Mouse (Mus musculus): ENCODE data around the gene Mapk8ip3. TPM values are rescaled to one million over a fixed set of nuclear protein-coding genes. Genes with fewer than 3 reads are reported as not detected.
A peak's percentile ranks its signal among the peaks of the same experiment; 100 is the strongest.

The Mapk8ip3 gene
- polyA plus RNA-seq, 1 experiment from 2014 or later, result 90.0 TPM

- H3K27me3 ChIP-seq (replicated peaks; ENCODE audit: control insufficient read depth, insufficient read depth, low read length), result no peaks in the 10 kb centered on the region
- peaks cover 57% of the 10 kb centered on the region for H3K36me3 ChIP-seq (ENCODE audit: control insufficient read depth, insufficient read depth, low read length)
- peak within 1 kb of the TSS; percentile 97 for H3K4me2 ChIP-seq (ENCODE audit: low read length)
- WGBS, result 1% methylated on average over 47 of the region's 50 CpGs
- peak within 1 kb of the TSS; percentile 73 for H3K4me3 ChIP-seq (ENCODE audit: low read length)
- peak; percentile 72 for ATAC-seq
- H3K9ac ChIP-seq (ENCODE audit: low read depth, low read length), result peak within 1 kb of the TSS; percentile 90
- H3K4me1 ChIP-seq (ENCODE audit: control insufficient read depth, insufficient read depth, low read depth, low read length), result peaks cover 41% of the 10 kb centered on the region
- H3K9me3 ChIP-seq (ENCODE audit: control insufficient read depth, low read length), result no peaks in the 10 kb centered on the region
- peak within 1 kb of the TSS; percentile 88 for H3K27ac ChIP-seq (ENCODE audit: low read depth, low read length)
These were observed 40.4 kb downstream of the Mapk8ip3 start, which contains the start of gene Nme3 for GRCm38 (mm10) chr17:24896241-24896992. Nme3 (plus strand) TSS chr17:24896500.

GRCm38 (mm10) chr17:24895571-24896240, 41.1 kb downstream of the Mapk8ip3 start:
- 7% methylated on average over 23 of the region's 23 CpGs for WGBS
- peak overlapping the region; percentile 90 for H3K9ac ChIP-seq (ENCODE audit: low read depth, low read length)
- ATAC-seq, result no peak

GRCm38 (mm10) chr17:24894995-24895547, 41.7 kb downstream of the Mapk8ip3 start, which contains the start of the genes Eme2 and Mrps34:
Eme2 (minus strand) TSS chr17:24895087.
Mrps34 (plus strand) TSS chr17:24895116.
- peaks cover 41% of the 10 kb centered on the region for H3K4me1 ChIP-seq (ENCODE audit: control insufficient read depth, insufficient read depth, low read depth, low read length)

More at GRCm38 (mm10) chr17:24895571-24896240, 41.1 kb downstream of the Mapk8ip3 start:
- peak overlapping the region; percentile 88 for H3K27ac ChIP-seq (ENCODE audit: low read depth, low read length)
- peaks cover 41% of the 10 kb centered on the region for H3K4me1 ChIP-seq (ENCODE audit: control insufficient read depth, insufficient read depth, low read depth, low read length)
- peaks cover 57% of the 10 kb centered on the region for H3K36me3 ChIP-seq (ENCODE audit: control insufficient read depth, insufficient read depth, low read length)
- peak overlapping the region; percentile 73 for H3K4me3 ChIP-seq (ENCODE audit: low read length)
- no peaks in the 10 kb centered on the region for H3K9me3 ChIP-seq (ENCODE audit: control insufficient read depth, low read length)
- no peaks in the 10 kb centered on the region for H3K27me3 ChIP-seq (replicated peaks; ENCODE audit: control insufficient read depth, insufficient read depth, low read length)
- peak overlapping the region; percentile 97 for H3K4me2 ChIP-seq (ENCODE audit: low read length)

GRCm38 (mm10) chr17:24894061-24894994, 42.4 kb downstream of the Mapk8ip3 start:
- WGBS, result 11% methylated on average over 31 of the region's 31 CpGs
- peak overlapping the region; percentile 97 for H3K4me2 ChIP-seq (ENCODE audit: low read length)
- H3K27ac ChIP-seq (ENCODE audit: low read depth, low read length), result peak overlapping the region; percentile 83
- no peaks in the 10 kb centered on the region for H3K27me3 ChIP-seq (replicated peaks; ENCODE audit: control insufficient read depth, insufficient read depth, low read length)
- H3K9me3 ChIP-seq (ENCODE audit: control insufficient read depth, low read length), result no peaks in the 10 kb centered on the region
- ATAC-seq, result peak; percentile 41
- peak overlapping the region; percentile 90 for H3K9ac ChIP-seq (ENCODE audit: low read depth, low read length)
- peak overlapping the region; percentile 73 for H3K4me3 ChIP-seq (ENCODE audit: low read length)
- H3K4me1 ChIP-seq (ENCODE audit: control insufficient read depth, insufficient read depth, low read depth, low read length), result peaks cover 44% of the 10 kb centered on the region
- H3K36me3 ChIP-seq (ENCODE audit: control insufficient read depth, insufficient read depth, low read length), result peaks cover 49% of the 10 kb centered on the region

More at GRCm38 (mm10) chr17:24894995-24895547, 41.7 kb downstream of the Mapk8ip3 start, which contains the start of the genes Eme2 and Mrps34:
- Histone ChIP-seq H3K4me2 (ENCODE audit: low read length) (peak within 1 kb of the TSS; percentile 97), H3K9me3 (ENCODE audit: control insufficient read depth, low read length) (no peaks in the 10 kb centered on the region), H3K27ac (ENCODE audit: low read depth, low read length) (peak within 1 kb of the TSS; percentile 88), H3K36me3 (ENCODE audit: control insufficient read depth, insufficient read depth, low read length) (peaks cover 55% of the 10 kb centered on the region), H3K9ac (ENCODE audit: low read depth, low read length) (peak within 1 kb of the TSS; percentile 90), H3K27me3 (replicated peaks; ENCODE audit: control insufficient read depth, insufficient read depth, low read length) (no peaks in the 10 kb centered on the region), H3K4me3 (ENCODE audit: low read length) (peak within 1 kb of the TSS; percentile 73)
- ATAC-seq, result peak; percentile 73
- whole genome bisulfite sequencing, result 0% methylated on average over 62 of the region's 62 CpGs

GRCm38 (mm10) chr17:24893276-24893675, 43.5 kb downstream of the Mapk8ip3 start:
- Histone ChIP-seq H3K36me3 (ENCODE audit: control insufficient read depth, insufficient read depth, low read length) (peaks cover 45% of the 10 kb centered on the region), H3K4me1 (ENCODE audit: control insufficient read depth, insufficient read depth, low read depth, low read length) (peaks cover 48% of the 10 kb centered on the region), H3K27ac (ENCODE audit: low read depth, low read length) (no peak overlapping the region), H3K9ac (ENCODE audit: low read depth, low read length) (no peak overlapping the region), H3K9me3 (ENCODE audit: control insufficient read depth, low read length) (no peaks in the 10 kb centered on the region), H3K4me2 (ENCODE audit: low read length) (no peak overlapping the region), H3K4me3 (ENCODE audit: low read length) (no peak overlapping the region), H3K27me3 (replicated peaks; ENCODE audit: control insufficient read depth, insufficient read depth, low read length) (no peaks in the 10 kb centered on the region)
- ATAC-seq, result no peak
- 92% methylated on average over 2 of the region's 2 CpGs for WGBS

- no peak overlapping the region for H3K4me2 ChIP-seq (ENCODE audit: low read length)
- 90% methylated on average over 12 of the region's 12 CpGs for WGBS
- no peak for ATAC-seq
These were observed 44.0 kb downstream of the Mapk8ip3 start for GRCm38 (mm10) chr17:24892785-24893184.

GRCm38 (mm10) chr17:24891321-24891720, 45.5 kb downstream of the Mapk8ip3 start:
- Histone ChIP-seq H3K4me2 (ENCODE audit: low read length) (no peak overlapping the region), H3K36me3 (ENCODE audit: control insufficient read depth, insufficient read depth, low read length) (peaks cover 36% of the 10 kb centered on the region), H3K9ac (ENCODE audit: low read depth, low read length) (no peak overlapping the region), H3K4me1 (ENCODE audit: control insufficient read depth, insufficient read depth, low read depth, low read length) (peaks cover 44% of the 10 kb centered on the region), H3K9me3 (ENCODE audit: control insufficient read depth, low read length) (no peaks in the 10 kb centered on the region), H3K27me3 (replicated peaks; ENCODE audit: control insufficient read depth, insufficient read depth, low read length) (no peaks in the 10 kb centered on the region), H3K27ac (ENCODE audit: low read depth, low read length) (no peak overlapping the region), H3K4me3 (ENCODE audit: low read length) (no peak overlapping the region)
- WGBS, result 83% methylated on average over 12 of the region's 13 CpGs
- ATAC-seq, result no peak

More at GRCm38 (mm10) chr17:24892785-24893184, 44.0 kb downstream of the Mapk8ip3 start:
- Histone ChIP-seq H3K9ac (ENCODE audit: low read depth, low read length) (no peak overlapping the region), H3K4me1 (ENCODE audit: control insufficient read depth, insufficient read depth, low read depth, low read length) (peaks cover 48% of the 10 kb centered on the region), H3K27me3 (replicated peaks; ENCODE audit: control insufficient read depth, insufficient read depth, low read length) (no peaks in the 10 kb centered on the region), H3K9me3 (ENCODE audit: control insufficient read depth, low read length) (no peaks in the 10 kb centered on the region), H3K27ac (ENCODE audit: low read depth, low read length) (no peak overlapping the region), H3K36me3 (ENCODE audit: control insufficient read depth, insufficient read depth, low read length) (peaks cover 41% of the 10 kb centered on the region), H3K4me3 (ENCODE audit: low read length) (no peak overlapping the region)
